Mouse (Mus musculus) liver, embryonic 14.5 days (tissue): ENCODE measurements around the gene Acaca.

Source experiments
- CTCF ChIP-seq: IDR thresholded peaks from 2 replicates; pipeline ENCODE4 v1.5.1; 2016; ENCODE audit warnings: antibody characterized with exemption, low read depth, control low read depth
- EP300 ChIP-seq: IDR thresholded peaks from 2 replicates; pipeline ENCODE4 v1.6.1; 2016; ENCODE audit warnings: antibody characterized with exemption, low read depth

- TF ChIP-seq CTCF (no peak), EP300 (no peak)
Observed at GRCm38 (mm10) chr11:84272574-84272973, 143.1 kb downstream of the Acaca start.
